ENCODE assay signal across 8 mouse cellular contexts in genomic region chr9:60895486-60896110, GRCm38 (mm10).
DNase-seq lines count a peak whose midpoint lies in the region; ATAC-seq and TF ChIP-seq lines count a peak whose summit lies in the region.

No protein-coding gene starts in this region.

- 54% methylated on average over 8 of the region's 8 CpGs for WGBS in heart, embryonic 14.5 days
- 46% methylated on average over 8 of the region's 8 CpGs for WGBS in lung, postnatal 0 days

- no peaks in the 10 kb centered on the region for H3K9me3 ChIP-seq in heart, embryonic 14.5 days (ENCODE audit: control insufficient read depth, low read length)
- H3K9me3 ChIP-seq in lung, postnatal 0 days (ENCODE audit: low read length), result no peaks in the 10 kb centered on the region

- no peak overlapping the region for H3K4me3 ChIP-seq in cortical plate, adult 2 months (ENCODE audit: insufficient read depth, low read length)
- H3K4me3 ChIP-seq in heart, embryonic 14.5 days (ENCODE audit: control insufficient read depth in 1 of 2, insufficient read depth in 1 of 2, low read depth in 1 of 2, low read length in 2 of 2), result no peak overlapping the region
- H3K4me3 ChIP-seq in lung, postnatal 0 days (ENCODE audit: low read depth, low read length), result no peak overlapping the region

- peak; percentile 94 for TF ChIP-seq CTCF in cortical plate, adult 2 months (IDR thresholded peaks at IDR 0.05; ENCODE audit: extremely low read depth, insufficient read depth, low read length)
- peak; percentile 93 for TF ChIP-seq CTCF in lung, postnatal 0 days (IDR thresholded peaks at IDR 0.05)

- no peak overlapping the region for H3K27ac ChIP-seq in cortical plate, adult 2 months (ENCODE audit: insufficient read depth, low read length)
- no peak overlapping the region for H3K27ac ChIP-seq in heart, embryonic 14.5 days (replicated peaks in 1 of 2; ENCODE audit: control insufficient read depth in 1 of 2, insufficient read depth in 1 of 2, low read depth in 2 of 2, low read length in 2 of 2)
- no peak overlapping the region for H3K27ac ChIP-seq in lung, postnatal 0 days (ENCODE audit: low read length)

- 0 out of 2 replicates have a peak, but pooled peaks cover 2% of the 10 kb centered on the region for H3K4me1 ChIP-seq in cortical plate, adult 2 months (ENCODE audit: control insufficient read depth, insufficient read depth, low read length)
- H3K4me1 ChIP-seq in heart, embryonic 14.5 days (ENCODE audit: control insufficient read depth in 2 of 2, insufficient read depth in 2 of 2, low read length in 2 of 2), result peaks cover 10 to 20% of the 10 kb centered on the region in 2 experiments
- peaks cover 6% of the 10 kb centered on the region; the same call in 1 of the 2 replicates for H3K4me1 ChIP-seq in lung, postnatal 0 days (ENCODE audit: insufficient read depth, low read depth, low read length)

- TF ChIP-seq EP300 in lung, postnatal 0 days (IDR thresholded peaks at IDR 0.05), result no peak

- TF ChIP-seq POLR2A in cortical plate, adult 2 months (IDR thresholded peaks at IDR 0.05; ENCODE audit: extremely low read depth, insufficient read depth, low read length), result no peak

- H3K4me2 ChIP-seq in heart, embryonic 14.5 days (ENCODE audit: low read length), result no peak overlapping the region
- no peak overlapping the region for H3K4me2 ChIP-seq in lung, postnatal 0 days (replicated peaks; ENCODE audit: low read depth, low read length)

- no peaks in the 10 kb centered on the region for H3K36me3 ChIP-seq in heart, embryonic 14.5 days (ENCODE audit: control insufficient read depth, insufficient read depth, low read length)
- no peaks in the 10 kb centered on the region for H3K36me3 ChIP-seq in lung, postnatal 0 days (ENCODE audit: insufficient read depth, low read length)

- peak; percentile 52; the same call in 1 of the 2 replicates for ATAC-seq in heart, embryonic 14.5 days (ENCODE audit: insufficient number of reproducible peaks, insufficient read depth, low FRiP score, low read depth)
- ATAC-seq in lung, postnatal 0 days, result peak; percentile 75

- DNase-seq in B cell, adult 2 months, result peak; percentile 38 to 43
- DNase-seq in NIH3T3 (ENCODE audit: low read depth), result peak; percentile 78
- DNase-seq in layer of hippocampus, adult 18-20 months (ENCODE audit: low spot score in 2 of 2), result peak; percentile 16 to 68
- peak; percentile 78 for DNase-seq in lung, postnatal 0 days (ENCODE audit: low spot score)
- peak; percentile 60 to 66 for DNase-seq in right cerebral cortex, adult 2 months (ENCODE audit: low spot score in 2 of 2)
- DNase-seq in urinary bladder, adult 2 months (ENCODE audit: low spot score), result no peak

- peaks cover 12% of the 10 kb centered on the region for H3K27me3 ChIP-seq in heart, embryonic 14.5 days (ENCODE audit: control insufficient read depth, insufficient read depth, low read length)
- H3K27me3 ChIP-seq in lung, postnatal 0 days (replicated peaks; ENCODE audit: insufficient read depth, low read length), result no peaks in the 10 kb centered on the region

- no peak overlapping the region for H3K9ac ChIP-seq in heart, embryonic 14.5 days (ENCODE audit: low read length)
- H3K9ac ChIP-seq in lung, postnatal 0 days (replicated peaks; ENCODE audit: low read depth), result no peak overlapping the region
